Mouse (Mus musculus) stomach, embryonic 16.5 days (tissue): ENCODE data around the gene Adgrd1. TPM values are rescaled to one million over a fixed set of nuclear protein-coding genes. Genes with fewer than 3 reads are reported as not detected.

Source experiments
- ATAC-seq: fragments of 200-750 bp; cut with Nextera tagmentation; 2 replicates; pipeline ENCODE4 v1.8.0; 2017; ENCODE audit warnings: moderate number of reproducible peaks, moderate TSS enrichment; ENCODE audit not compliant: insufficient read depth, low FRiP score
- H3K27ac ChIP-seq: fragments of 300-500 bp; sonication (generic); 2 replicates; pipeline ENCODE4 v1.5.1; 2014; ENCODE audit warnings: low read length
- H3K27me3 ChIP-seq: fragments of 300-500 bp; sonication (generic); 2 replicates; pipeline ENCODE4 v1.6.1; 2014; ENCODE audit warnings: low read length, control low read depth, mixed read lengths; ENCODE audit not compliant: control insufficient read depth, insufficient read depth
- H3K36me3 ChIP-seq: fragments of 300-500 bp; sonication (generic); 2 replicates; pipeline ENCODE4 v1.6.1; 2014; ENCODE audit warnings: low read length; ENCODE audit not compliant: control insufficient read depth, insufficient read depth
- H3K4me1 ChIP-seq: fragments of 300-500 bp; sonication (generic); 2 replicates; pipeline ENCODE4 v1.6.1; 2014; ENCODE audit warnings: low read length, control low read depth, mixed read lengths; ENCODE audit not compliant: control insufficient read depth, insufficient read depth
- H3K4me2 ChIP-seq: fragments of 300-500 bp; sonication (generic); 2 replicates; pipeline ENCODE4 v1.6.1; 2014; ENCODE audit warnings: low read depth, low read length, mixed read lengths
- H3K4me3 ChIP-seq: fragments of 300-500 bp; sonication (generic); replicated peaks from 2 replicates; pipeline ENCODE4 v1.5.1; 2014; ENCODE audit warnings: mild to moderate bottlenecking, low read length
- H3K9ac ChIP-seq: fragments of 300-500 bp; sonication (generic); 2 replicates; pipeline ENCODE4 v1.6.1; 2014; ENCODE audit warnings: low read length
- H3K9me3 ChIP-seq: fragments of 300-500 bp; sonication (generic); replicated peaks from 2 replicates; pipeline ENCODE4 v1.6.1; 2016; ENCODE audit warnings: low read length, control low read depth; ENCODE audit not compliant: control insufficient read depth
- WGBS: fragments of 180-500 bp; shearing (Covaris S2); extraction: QIAGEN DNeasy Blood & Tissue Kit; methylation state at CpG from one replicate; pipeline ENCODE4 v1.1.7; 2014; 5-methylcytosine and 5-hydroxymethylcytosine counted together
- polyA plus RNA-seq: library from polyadenylated mRNA; unstranded; fragments of >200 nt; fragmentation: Nextera tagmentation; extraction: Ambion mirVana; gene quantifications from 2 replicates; pipeline ENCODE4 v1.2.1, GENCODE M21; 2015

Adgrd1 gene
- polyA plus RNA-seq, 1 experiment from 2014 or later: 4.9 TPM

GRCm38 (mm10) chr5:129161372-129162051 lies 65.0 kb downstream of the Adgrd1 start:
- no peak overlapping the region for H3K4me3 ChIP-seq
- no peak overlapping the region for H3K9ac ChIP-seq
- H3K27ac ChIP-seq: no peak overlapping the region
- no peaks in the 10 kb centered on the region for H3K9me3 ChIP-seq
- WGBS: 77% methylated on average over 11 of the region's 11 CpGs
- H3K36me3 ChIP-seq: no peaks in the 10 kb centered on the region
- H3K27me3 ChIP-seq: no peaks in the 10 kb centered on the region
- no peak overlapping the region for H3K4me2 ChIP-seq
- H3K4me1 ChIP-seq: peaks cover 13% of the 10 kb centered on the region
- no peak for ATAC-seq

GRCm38 (mm10) chr5:129163416-129163815 lies 66.9 kb downstream of the Adgrd1 start:
- ATAC-seq: no peak
- Histone ChIP-seq H3K36me3 (no peaks in the 10 kb centered on the region), H3K9me3 (no peaks in the 10 kb centered on the region), H3K4me1 (peaks cover 13% of the 10 kb centered on the region), H3K27me3 (no peaks in the 10 kb centered on the region), H3K4me2 (no peak overlapping the region), H3K4me3 (no peak overlapping the region), H3K27ac (peak overlapping the region; percentile 81), H3K9ac (no peak overlapping the region)
- WGBS: 73% methylated on average over 8 of the region's 8 CpGs

- Histone ChIP-seq H3K36me3 (no peaks in the 10 kb centered on the region), H3K27me3 (no peaks in the 10 kb centered on the region), H3K9ac (no peak overlapping the region), H3K27ac (peak overlapping the region; percentile 81), H3K4me3 (no peak overlapping the region), H3K4me2 (no peak overlapping the region), H3K9me3 (no peaks in the 10 kb centered on the region), H3K4me1 (peaks cover 13% of the 10 kb centered on the region)
- no peak; the same call in 1 of the 2 replicates for ATAC-seq
- WGBS: 14% methylated on average over 10 of the region's 10 CpGs
These were observed 67.5 kb downstream of the Adgrd1 start for GRCm38 (mm10) chr5:129164091-129164490.

GRCm38 (mm10) chr5:129164911-129165584 lies 68.5 kb downstream of the Adgrd1 start:
- H3K27ac ChIP-seq: peak overlapping the region; percentile 81
- H3K36me3 ChIP-seq: no peaks in the 10 kb centered on the region
- ATAC-seq: peak; percentile 86
- H3K4me1 ChIP-seq: peaks cover 22% of the 10 kb centered on the region
- H3K27me3 ChIP-seq: no peaks in the 10 kb centered on the region
- no peaks in the 10 kb centered on the region for H3K9me3 ChIP-seq
- no peak overlapping the region for H3K9ac ChIP-seq
- H3K4me2 ChIP-seq: no peak overlapping the region
- no peak overlapping the region for H3K4me3 ChIP-seq
- 61% methylated on average over 10 of the region's 10 CpGs for WGBS

GRCm38 (mm10) chr5:129165595-129165994 lies 69.0 kb downstream of the Adgrd1 start:
- H3K9me3 ChIP-seq: no peaks in the 10 kb centered on the region
- peak overlapping the region; percentile 81 for H3K27ac ChIP-seq
- H3K9ac ChIP-seq: no peak overlapping the region
- no peak overlapping the region for H3K4me3 ChIP-seq
- WGBS: 44% methylated on average over 7 of the region's 7 CpGs
- H3K4me2 ChIP-seq: no peak overlapping the region
- peak; percentile 24 for ATAC-seq
- peaks cover 22% of the 10 kb centered on the region for H3K4me1 ChIP-seq
- H3K36me3 ChIP-seq: no peaks in the 10 kb centered on the region
- H3K27me3 ChIP-seq: no peaks in the 10 kb centered on the region

GRCm38 (mm10) chr5:129169090-129169489 lies 72.5 kb downstream of the Adgrd1 start:
- H3K9ac ChIP-seq: no peak overlapping the region
- H3K27me3 ChIP-seq: no peaks in the 10 kb centered on the region
- H3K4me1 ChIP-seq: peaks cover 15% of the 10 kb centered on the region
- 36% methylated on average over 5 of the region's 5 CpGs for WGBS
- no peak overlapping the region for H3K4me3 ChIP-seq
- no peak overlapping the region for H3K27ac ChIP-seq
- no peaks in the 10 kb centered on the region for H3K36me3 ChIP-seq
- ATAC-seq: no peak
- no peaks in the 10 kb centered on the region for H3K9me3 ChIP-seq
- H3K4me2 ChIP-seq: no peak overlapping the region

- no peak overlapping the region for H3K27ac ChIP-seq
- no peak for ATAC-seq
These were observed 73.0 kb downstream of the Adgrd1 start for GRCm38 (mm10) chr5:129169567-129169966.

GRCm38 (mm10) chr5:129172533-129172932 lies 76.0 kb downstream of the Adgrd1 start:
- Histone ChIP-seq H3K9ac (no peak overlapping the region), H3K4me3 (no peak overlapping the region), H3K4me1 (peaks cover 8% of the 10 kb centered on the region), H3K27me3 (no peaks in the 10 kb centered on the region), H3K36me3 (no peaks in the 10 kb centered on the region), H3K27ac (no peak overlapping the region), H3K9me3 (no peaks in the 10 kb centered on the region), H3K4me2 (no peak overlapping the region)
- WGBS: 85% methylated on average over 6 of the region's 6 CpGs
- no peak for ATAC-seq

More at GRCm38 (mm10) chr5:129169567-129169966, 73.0 kb downstream of the Adgrd1 start:
- H3K4me1 ChIP-seq: peaks cover 10% of the 10 kb centered on the region
- no peak overlapping the region for H3K9ac ChIP-seq
- H3K36me3 ChIP-seq: no peaks in the 10 kb centered on the region
- H3K27me3 ChIP-seq: no peaks in the 10 kb centered on the region
- H3K4me3 ChIP-seq: no peak overlapping the region
- no peaks in the 10 kb centered on the region for H3K9me3 ChIP-seq
- WGBS: 20% methylated on average over 4 of the region's 4 CpGs
- no peak overlapping the region for H3K4me2 ChIP-seq

GRCm38 (mm10) chr5:129175925-129176324 lies 79.4 kb downstream of the Adgrd1 start:
- Histone ChIP-seq H3K9me3 (no peaks in the 10 kb centered on the region), H3K27ac (no peak overlapping the region), H3K4me2 (no peak overlapping the region), H3K27me3 (no peaks in the 10 kb centered on the region), H3K9ac (no peak overlapping the region), H3K4me3 (no peak overlapping the region), H3K36me3 (no peaks in the 10 kb centered on the region), H3K4me1 (no peaks in the 10 kb centered on the region)
- no peak for ATAC-seq
- WGBS: 42% methylated on average over 3 of the region's 3 CpGs
